Mouse (Mus musculus): ENCODE data around the gene Hsbp1.
A peak's percentile ranks its signal among the peaks of the same experiment; 100 is the strongest.

DNA sequence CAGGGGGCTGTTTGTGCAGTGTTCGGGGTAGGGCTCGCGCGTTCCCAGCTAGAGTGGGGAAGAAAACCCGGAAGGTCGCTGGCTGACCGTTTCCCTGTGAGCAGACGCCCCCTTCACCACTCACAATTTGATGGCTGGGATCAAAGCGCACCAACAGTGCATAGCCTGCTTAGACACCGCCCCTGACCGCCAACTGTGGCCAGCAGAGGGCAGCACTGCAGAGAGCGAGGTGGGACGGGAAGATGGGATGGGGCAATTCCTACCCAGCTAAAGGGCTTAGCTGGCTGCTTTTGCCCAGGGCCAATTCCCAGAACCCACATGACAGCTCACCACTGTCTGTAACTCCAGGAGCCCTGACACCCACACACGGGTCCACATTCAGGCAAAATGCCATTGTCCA, 14.5 kb downstream of the Hsbp1 start:
- TF ChIP-seq CTCF (IDR thresholded peaks at IDR 0.05; ENCODE audit: control insufficient read depth, insufficient read depth, low read length) (peak; percentile 89), POLR2A (IDR thresholded peaks at IDR 0.05; ENCODE audit: borderline replicate concordance, control insufficient read depth, low read depth, low read length) (peak; percentile 23; the same call in 1 of the 2 replicates)
